Mouse (Mus musculus): Measurements from ENCODE around the gene Defb30. TPM values are rescaled to one million over a fixed set of nuclear protein-coding genes. Genes with fewer than 3 reads are reported as not detected.

Defb30 gene
- polyA plus RNA-seq (2015; fragmentation: Nextera tagmentation; extraction: Ambion mirVana), result not detected in 2 replicates

GRCm38 (mm10) chr14:63049910-63050370 is at the start of gene Defb30:
Gene Defb30, minus strand, starts transcription at chr14:63049960.
- Histone ChIP-seq H3K27ac (ENCODE audit: low read depth, low read length) (no peak within 1 kb of the TSS), H3K9me3 (ENCODE audit: control insufficient read depth) (no peaks in the 10 kb centered on the region), H3K9ac (ENCODE audit: low read depth, low read length) (no peak within 1 kb of the TSS), H3K4me3 (ENCODE audit: low read depth, low read length) (no peak within 1 kb of the TSS), H3K4me1 (replicated peaks; ENCODE audit: control insufficient read depth, insufficient read depth, low read length) (no peaks in the 10 kb centered on the region), H3K27me3 (replicated peaks; ENCODE audit: control insufficient read depth, insufficient read depth, low read length) (no peaks in the 10 kb centered on the region), H3K36me3 (ENCODE audit: control insufficient read depth, insufficient read depth) (no peaks in the 10 kb centered on the region), H3K4me2 (replicated peaks; ENCODE audit: low read depth) (no peak within 1 kb of the TSS)
- WGBS, result 67% methylated on average over 11 of the region's 14 CpGs
- ATAC-seq, result no peak
- no peak for TF ChIP-seq CTCF (IDR thresholded peaks at IDR 0.05; ENCODE audit: low read depth)

- WGBS, result 25% methylated on average over 15 of the region's 15 CpGs
- no peaks in the 10 kb centered on the region for H3K27me3 ChIP-seq (replicated peaks; ENCODE audit: control insufficient read depth, insufficient read depth, low read length)
- H3K27ac ChIP-seq (ENCODE audit: low read depth, low read length), result no peak overlapping the region
- no peak for ATAC-seq
- H3K36me3 ChIP-seq (ENCODE audit: control insufficient read depth, insufficient read depth), result no peaks in the 10 kb centered on the region
- H3K4me1 ChIP-seq (replicated peaks; ENCODE audit: control insufficient read depth, insufficient read depth, low read length), result 0 out of 2 replicates have a peak, but pooled peaks cover 4% of the 10 kb centered on the region
- H3K4me2 ChIP-seq (replicated peaks; ENCODE audit: low read depth), result no peak overlapping the region
- no peak overlapping the region for H3K9ac ChIP-seq (ENCODE audit: low read depth, low read length)
- no peak for TF ChIP-seq CTCF (IDR thresholded peaks at IDR 0.05; ENCODE audit: low read depth)
- H3K4me3 ChIP-seq (ENCODE audit: low read depth, low read length), result no peak overlapping the region
- H3K9me3 ChIP-seq (ENCODE audit: control insufficient read depth), result no peaks in the 10 kb centered on the region
These were observed 17.9 kb upstream of the Defb30 start for GRCm38 (mm10) chr14:63067708-63068107.

- 26% methylated on average over 16 of the region's 16 CpGs for WGBS
- Histone ChIP-seq H3K27ac (ENCODE audit: low read depth, low read length) (no peak overlapping the region), H3K4me2 (replicated peaks; ENCODE audit: low read depth) (peak overlapping the region; percentile 30; the same call in 1 of the 2 replicates), H3K27me3 (replicated peaks; ENCODE audit: control insufficient read depth, insufficient read depth, low read length) (no peaks in the 10 kb centered on the region), H3K36me3 (ENCODE audit: control insufficient read depth, insufficient read depth) (no peaks in the 10 kb centered on the region), H3K9me3 (ENCODE audit: control insufficient read depth) (no peaks in the 10 kb centered on the region), H3K4me1 (replicated peaks; ENCODE audit: control insufficient read depth, insufficient read depth, low read length) (0 out of 2 replicates have a peak, but pooled peaks cover 4% of the 10 kb centered on the region), H3K9ac (ENCODE audit: low read depth, low read length) (no peak overlapping the region), H3K4me3 (ENCODE audit: low read depth, low read length) (no peak overlapping the region)
- peak; percentile 42 for ATAC-seq
- TF ChIP-seq CTCF (IDR thresholded peaks at IDR 0.05; ENCODE audit: low read depth), result peak; percentile 92
These were observed 17.0 kb upstream of the Defb30 start for GRCm38 (mm10) chr14:63066630-63067310.

- Histone ChIP-seq H3K27me3 (replicated peaks; ENCODE audit: control insufficient read depth, insufficient read depth, low read length) (no peaks in the 10 kb centered on the region), H3K9ac (ENCODE audit: low read depth, low read length) (no peak overlapping the region), H3K4me2 (replicated peaks; ENCODE audit: low read depth) (no peak overlapping the region), H3K36me3 (ENCODE audit: control insufficient read depth, insufficient read depth) (no peaks in the 10 kb centered on the region), H3K4me1 (replicated peaks; ENCODE audit: control insufficient read depth, insufficient read depth, low read length) (0 out of 2 replicates have a peak, but pooled peaks cover 4% of the 10 kb centered on the region), H3K27ac (ENCODE audit: low read depth, low read length) (no peak overlapping the region), H3K4me3 (ENCODE audit: low read depth, low read length) (no peak overlapping the region), H3K9me3 (ENCODE audit: control insufficient read depth) (no peaks in the 10 kb centered on the region)
- 53% methylated on average over 5 of the region's 5 CpGs for WGBS
- no peak for ATAC-seq
- TF ChIP-seq CTCF (IDR thresholded peaks at IDR 0.05; ENCODE audit: low read depth), result no peak
These were observed 15.6 kb upstream of the Defb30 start for GRCm38 (mm10) chr14:63065391-63065790.

GRCm38 (mm10) chr14:63062184-63062583 is 12.4 kb upstream of the Defb30 start:
- Histone ChIP-seq H3K36me3 (ENCODE audit: control insufficient read depth, insufficient read depth) (no peaks in the 10 kb centered on the region), H3K4me2 (replicated peaks; ENCODE audit: low read depth) (no peak overlapping the region), H3K9me3 (ENCODE audit: control insufficient read depth) (no peaks in the 10 kb centered on the region), H3K4me3 (ENCODE audit: low read depth, low read length) (no peak overlapping the region), H3K27me3 (replicated peaks; ENCODE audit: control insufficient read depth, insufficient read depth, low read length) (no peaks in the 10 kb centered on the region), H3K4me1 (replicated peaks; ENCODE audit: control insufficient read depth, insufficient read depth, low read length) (0 out of 2 replicates have a peak, but pooled peaks cover under 1% of the 10 kb centered on the region), H3K9ac (ENCODE audit: low read depth, low read length) (no peak overlapping the region), H3K27ac (ENCODE audit: low read depth, low read length) (no peak overlapping the region)
- ATAC-seq, result no peak
- no peak for TF ChIP-seq CTCF (IDR thresholded peaks at IDR 0.05; ENCODE audit: low read depth)
- 68% methylated on average over 2 of the region's 2 CpGs for WGBS

- Histone ChIP-seq H3K36me3 (ENCODE audit: control insufficient read depth, insufficient read depth) (no peaks in the 10 kb centered on the region), H3K4me2 (replicated peaks; ENCODE audit: low read depth) (no peak overlapping the region), H3K9me3 (ENCODE audit: control insufficient read depth) (no peaks in the 10 kb centered on the region), H3K27me3 (replicated peaks; ENCODE audit: control insufficient read depth, insufficient read depth, low read length) (no peaks in the 10 kb centered on the region), H3K9ac (ENCODE audit: low read depth, low read length) (no peak overlapping the region), H3K27ac (ENCODE audit: low read depth, low read length) (no peak overlapping the region), H3K4me3 (ENCODE audit: low read depth, low read length) (no peak overlapping the region), H3K4me1 (replicated peaks; ENCODE audit: control insufficient read depth, insufficient read depth, low read length) (no peaks in the 10 kb centered on the region)
- WGBS, result 77% methylated on average over 10 of the region's 10 CpGs
- TF ChIP-seq CTCF (IDR thresholded peaks at IDR 0.05; ENCODE audit: low read depth), result no peak
- ATAC-seq, result no peak
These were observed 10.6 kb upstream of the Defb30 start for GRCm38 (mm10) chr14:63060361-63060760.
